Mouse (Mus musculus) brain, embryonic 14.5 days (tissue): ENCODE results near the gene Lcp2.

Experiments
- CTCF ChIP-seq: fragments of 200-500 bp; IDR thresholded peaks from 2 replicates; pipeline ENCODE4 v1.5.1; 2012; ENCODE audit warnings: inconsistent platforms, mild to moderate bottlenecking, moderate library complexity, borderline replicate concordance; ENCODE audit not compliant: insufficient read depth, insufficient read length; ENCODE audit errors: extremely low read depth
- POLR2A ChIP-seq: fragments of 200-500 bp; IDR thresholded peaks from 2 replicates; pipeline ENCODE4 v1.6.1; 2012; ENCODE audit warnings: mild to moderate bottlenecking, inconsistent platforms, borderline replicate concordance; ENCODE audit not compliant: poor library complexity, insufficient read depth, insufficient read length, severe bottlenecking; ENCODE audit errors: extremely low read depth

GRCm38 (mm10) chr11:34056715-34057114 is 10.0 kb downstream of the Lcp2 start:
- TF ChIP-seq POLR2A (no peak), CTCF (no peak)
